In genomic region chr14:103550921-103551320, GRCm38 (mm10) we compare ENCODE assay signal across 15 mouse cellular contexts. TPM values are rescaled to one million over a fixed set of nuclear protein-coding genes. Genes with fewer than 3 reads are reported as not detected.
DNase-seq lines count a peak whose midpoint lies in the region; ATAC-seq lines count a peak whose summit lies in the region.
"Had no signal": no experiment of that assay in that cellular context is flagged by ENCODE, and none has a peak within 500 bp of the region (broad histone marks: within the 10 kb centered on the region; RNA-seq: fewer than 3 reads in every experiment).

No protein-coding gene starts in this region.

- DNase-seq in forebrain, embryonic 10.5 days (ENCODE audit: extremely low spot score, low spot score) = no peak
- no peak for DNase-seq in kidney, adult 11 months
- DNase-seq in neural tube, embryonic 11.5 days (ENCODE audit: low spot score) = no peak
- no peak for DNase-seq in neural tube, embryonic 10.5 days (ENCODE audit: extremely low spot score, low spot score)
- no peak for DNase-seq in cerebellum, adult 11 months

- no peak overlapping the region for H3K27ac ChIP-seq in forebrain, embryonic 16.5 days (ENCODE audit: low read length)
- no peak overlapping the region for H3K27ac ChIP-seq in forebrain, embryonic 10.5 days
- no peak overlapping the region for H3K27ac ChIP-seq in kidney, embryonic 16.5 days (ENCODE audit: low read length)
- no peak overlapping the region for H3K27ac ChIP-seq in neural tube, embryonic 11.5 days (ENCODE audit: low read depth, low read length)
- H3K27ac ChIP-seq: embryonic facial prominence, embryonic 10.5 days; kidney, postnatal 0 days; limb, embryonic 12.5 days had no signal

- WGBS in forebrain, embryonic 16.5 days = 81% methylated on average over 10 of the region's 10 CpGs
- WGBS in forebrain, embryonic 10.5 days = 79% methylated on average over 10 of the region's 10 CpGs
- 73% methylated on average over 10 of the region's 10 CpGs for WGBS in kidney, embryonic 16.5 days
- WGBS in neural tube, embryonic 11.5 days = 81% methylated on average over 10 of the region's 10 CpGs

- H3K4me2 ChIP-seq in forebrain, embryonic 16.5 days (ENCODE audit: low read length) = no peak overlapping the region
- H3K4me2 ChIP-seq in kidney, embryonic 16.5 days (replicated peaks; ENCODE audit: low read depth, low read length) = no peak overlapping the region
- H3K4me2 ChIP-seq in neural tube, embryonic 11.5 days (ENCODE audit: low read depth) = no peak overlapping the region
- H3K4me2 ChIP-seq: heart, embryonic 12.5 days; limb, embryonic 12.5 days; liver, embryonic 11.5 days had no signal

- H3K9ac ChIP-seq in forebrain, embryonic 16.5 days (replicated peaks; ENCODE audit: low read depth, low read length) = no peak overlapping the region
- no peak overlapping the region for H3K9ac ChIP-seq in kidney, embryonic 16.5 days (replicated peaks; ENCODE audit: low read length)
- no peak overlapping the region for H3K9ac ChIP-seq in neural tube, embryonic 11.5 days (ENCODE audit: low read length)
- H3K9ac ChIP-seq: heart, embryonic 12.5 days; limb, embryonic 12.5 days; liver, postnatal 0 days had no signal

- H3K4me3 ChIP-seq in forebrain, embryonic 16.5 days (replicated peaks; ENCODE audit: low read length) = no peak overlapping the region
- no peak overlapping the region for H3K4me3 ChIP-seq in forebrain, embryonic 10.5 days
- no peak overlapping the region for H3K4me3 ChIP-seq in kidney, embryonic 16.5 days (ENCODE audit: low read length)
- no peak overlapping the region for H3K4me3 ChIP-seq in neural tube, embryonic 11.5 days (ENCODE audit: low read depth, low read length)
- H3K4me3 ChIP-seq: embryonic facial prominence, embryonic 10.5 days; heart, embryonic 12.5 days; limb, embryonic 12.5 days had no signal

- no peaks in the 10 kb centered on the region for H3K9me3 ChIP-seq in forebrain, embryonic 16.5 days (ENCODE audit: control insufficient read depth, low read length)
- no peaks in the 10 kb centered on the region for H3K9me3 ChIP-seq in forebrain, embryonic 10.5 days
- no peaks in the 10 kb centered on the region for H3K9me3 ChIP-seq in kidney, embryonic 16.5 days (ENCODE audit: low read length)
- H3K9me3 ChIP-seq in neural tube, embryonic 11.5 days (ENCODE audit: control insufficient read depth, low read length) = no peaks in the 10 kb centered on the region
- H3K9me3 ChIP-seq: embryonic facial prominence, embryonic 10.5 days; heart, embryonic 12.5 days; limb, embryonic 12.5 days had no signal

- no peaks in the 10 kb centered on the region for H3K27me3 ChIP-seq in forebrain, embryonic 16.5 days (replicated peaks; ENCODE audit: control insufficient read depth, insufficient read depth, low read length)
- H3K27me3 ChIP-seq in forebrain, embryonic 10.5 days (ENCODE audit: poor library complexity, severe bottlenecking) = no peaks in the 10 kb centered on the region
- no peaks in the 10 kb centered on the region for H3K27me3 ChIP-seq in kidney, embryonic 16.5 days (ENCODE audit: insufficient read depth, low read length)
- H3K27me3 ChIP-seq in neural tube, embryonic 11.5 days (ENCODE audit: control insufficient read depth, insufficient read depth, low read length) = no peaks in the 10 kb centered on the region
- H3K27me3 ChIP-seq: heart, embryonic 12.5 days; limb, embryonic 12.5 days; Patski had no signal

- ATAC-seq in forebrain, embryonic 16.5 days = peak; percentile 7
- ATAC-seq in kidney, embryonic 16.5 days (ENCODE audit: low FRiP score, low TSS enrichment) = peak; percentile 35; the same call in 1 of the 2 replicates
- peak; percentile 25; the same call in 1 of the 2 replicates for ATAC-seq in neural tube, embryonic 11.5 days (ENCODE audit: insufficient read depth, low FRiP score, low TSS enrichment)

- no peaks in the 10 kb centered on the region for H3K36me3 ChIP-seq in forebrain, embryonic 16.5 days (ENCODE audit: control insufficient read depth, insufficient read depth)
- H3K36me3 ChIP-seq in forebrain, embryonic 10.5 days (replicated peaks) = no peaks in the 10 kb centered on the region
- no peaks in the 10 kb centered on the region for H3K36me3 ChIP-seq in kidney, embryonic 16.5 days (ENCODE audit: insufficient read depth, low read length)
- no peaks in the 10 kb centered on the region for H3K36me3 ChIP-seq in neural tube, embryonic 11.5 days (ENCODE audit: control insufficient read depth, insufficient read depth, low read length)
- H3K36me3 ChIP-seq: embryonic facial prominence, embryonic 10.5 days; heart, embryonic 12.5 days; limb, embryonic 12.5 days had no signal

- peaks cover 28% of the 10 kb centered on the region for H3K4me1 ChIP-seq in forebrain, embryonic 16.5 days (replicated peaks; ENCODE audit: control insufficient read depth, insufficient read depth, low read length)
- peaks cover 4% of the 10 kb centered on the region; the same call in 1 of the 2 replicates for H3K4me1 ChIP-seq in forebrain, embryonic 10.5 days
- no peaks in the 10 kb centered on the region for H3K4me1 ChIP-seq in kidney, embryonic 16.5 days (ENCODE audit: insufficient read depth, low read length)
- no peaks in the 10 kb centered on the region for H3K4me1 ChIP-seq in neural tube, embryonic 11.5 days (ENCODE audit: control insufficient read depth, insufficient read depth, low read length)
- H3K4me1 ChIP-seq: heart, embryonic 12.5 days; limb, embryonic 12.5 days had no signal

RNA-seq across cellular contexts. Expression of gene Scel, which starts 37.8 kb away (rescaled TPM):
- 0.12 TPM in 1 of 2 replicates, not detected in the other for polyA plus RNA-seq in forebrain, embryonic 16.5 days (2015; fragmentation: Nextera tagmentation; extraction: Ambion mirVana)
- polyA plus RNA-seq in forebrain, embryonic 10.5 days (2016; fragmentation: Nextera tagmentation; extraction: Ambion mirVana) = 0.09 and 0.20 TPM in 2 replicates
- polyA plus RNA-seq in kidney, embryonic 16.5 days (2015; fragmentation: Nextera tagmentation; extraction: Ambion mirVana) = 2.2 and 2.7 TPM in 2 replicates
- polyA plus RNA-seq in neural tube, embryonic 11.5 days (2014; fragmentation: Nextera tagmentation; extraction: Ambion mirVana) = 0.22 and 0.36 TPM in 2 replicates
- polyA plus RNA-seq: large intestine, adult 2 months; liver, postnatal 0 days had no signal
